Mouse (Mus musculus) testis, adult 2 months (tissue): ENCODE data around the gene St6galnac3.

Experiments
- CTCF ChIP-seq: fragments of 200-500 bp; IDR thresholded peaks from 2 replicates; pipeline ENCODE4 v1.5.1; 2012; ENCODE audit warnings: low read depth, mild to moderate bottlenecking, inconsistent platforms, low read length, moderate library complexity; ENCODE audit not compliant: control insufficient read depth, insufficient read depth, insufficient replicate concordance
- POLR2A ChIP-seq: fragments of 200-500 bp; IDR thresholded peaks from 2 replicates; pipeline ENCODE4 v1.6.1; 2012; ENCODE audit warnings: low read depth, mild to moderate bottlenecking, inconsistent platforms, low read length, moderate library complexity; ENCODE audit not compliant: control insufficient read depth

GRCm38 (mm10) chr3:153278249-153278648, 446.7 kb downstream of the St6galnac3 start:
- TF ChIP-seq CTCF (no peak), POLR2A (no peak)
